Mouse (Mus musculus) embryonic fibroblast, embryonic 13.5 days (primary cell): ENCODE measurements around the gene Arl15.

Experiments
- CTCF ChIP-seq: IDR thresholded peaks from 2 replicates; pipeline ENCODE4 v1.5.1; 2011; ENCODE audit warnings: mild to moderate bottlenecking, control low read depth, low read length, moderate library complexity, borderline replicate concordance; ENCODE audit not compliant: insufficient read depth
- POLR2A ChIP-seq: IDR thresholded peaks from 2 replicates; pipeline ENCODE4 v1.6.1; 2011; ENCODE audit warnings: low read depth, mild to moderate bottlenecking, control low read depth, low read length, moderate library complexity

DNA sequence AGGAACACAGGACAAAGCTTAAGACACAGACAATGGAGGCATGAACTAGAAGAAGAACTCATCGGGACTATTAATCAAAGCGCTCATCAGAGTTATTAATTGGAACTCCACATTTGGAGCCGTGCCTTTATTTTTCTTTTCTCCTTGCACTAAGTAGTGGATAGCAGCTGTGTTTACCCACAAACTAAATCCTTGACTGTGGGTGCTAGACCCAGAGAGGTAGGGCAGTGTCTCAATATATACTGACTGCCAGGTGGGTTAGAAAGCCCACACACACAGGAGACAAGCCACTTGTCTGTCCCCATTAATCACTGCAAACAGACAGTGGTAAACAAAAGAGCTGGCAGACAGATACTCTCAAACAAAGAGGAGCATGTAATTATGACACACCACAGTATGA, 147.6 kb downstream of the Arl15 start:
- no peak for TF ChIP-seq POLR2A
- no peak for TF ChIP-seq CTCF
